Mouse (Mus musculus) erythroblast, adult 5-6 weeks (primary cell): ENCODE data around the gene Bbof1. TPM values are rescaled to one million over a fixed set of nuclear protein-coding genes. Genes with fewer than 3 reads are reported as not detected.

ENCODE experiments used
- ATAC-seq: replicated peaks from 2 replicates; pipeline ENCODE4 v1.8.0; 2016; ENCODE audit warnings: moderate number of reproducible peaks, mild to moderate bottlenecking, moderate TSS enrichment, inconsistent platforms; ENCODE audit not compliant: poor library complexity, low FRiP score, severe bottlenecking
- total RNA-seq, 2 experiments: library from RNA; stranded (forward) in 1 of 2; stranded (reverse) in 1 of 2; fragments of 150-400 nt in 1 of 2; fragments of 200-764, 138-1000 nt in 1 of 2; gene quantifications; 2 replicates each; pipeline versions ENCODE4 v1.2.3 to v1.2.4; 2015 to 2017; ENCODE audit warnings: low replicate concordance in 2 of 2

The Bbof1 gene
- total RNA-seq, 2 experiments from 2014 or later, result 0.26 TPM; not detected in 1

DNA sequence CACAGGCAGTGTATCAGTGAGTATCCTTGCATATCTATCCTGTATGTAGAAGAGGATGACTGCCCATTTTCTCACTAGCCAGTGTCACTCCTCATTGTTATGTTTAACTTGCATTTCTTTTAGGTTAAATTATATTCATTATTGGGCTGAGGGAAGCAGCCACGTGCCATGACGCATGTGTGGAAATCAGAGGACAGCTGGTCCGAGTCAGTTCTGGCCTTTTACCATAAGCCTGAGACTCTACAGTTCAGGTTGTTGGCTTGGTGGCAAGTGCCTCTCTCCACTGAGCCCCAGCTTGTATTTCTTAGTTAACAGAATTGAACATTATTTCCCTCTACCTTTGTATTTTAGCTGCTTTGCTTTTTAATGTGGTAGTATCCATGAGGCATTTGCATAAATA lies 48.0 kb downstream of the Bbof1 start:
- ATAC-seq, result no peak

GRCm38 (mm10) chr12:84459845-84460244 lies 51.0 kb downstream of the Bbof1 start:
- no peak for ATAC-seq

DNA sequence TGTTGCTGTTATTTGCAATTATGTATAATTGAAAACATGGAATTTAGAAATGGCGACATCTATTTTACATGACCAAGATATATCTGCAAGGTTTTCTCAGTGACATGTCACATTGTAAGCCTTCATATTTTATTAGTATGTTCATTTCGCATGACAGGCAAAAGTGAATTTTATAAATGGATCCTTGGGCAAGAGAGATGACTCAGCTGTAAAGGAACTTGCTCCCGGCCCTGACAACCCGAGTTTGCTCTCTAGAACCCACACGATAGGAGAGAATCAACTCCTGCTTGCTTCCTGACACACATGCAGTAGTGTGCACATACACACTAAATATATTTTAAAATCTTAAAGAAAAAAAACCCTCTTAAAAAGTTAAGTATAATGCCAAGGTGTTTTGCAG lies 52.5 kb downstream of the Bbof1 start:
- ATAC-seq, result no peak

DNA sequence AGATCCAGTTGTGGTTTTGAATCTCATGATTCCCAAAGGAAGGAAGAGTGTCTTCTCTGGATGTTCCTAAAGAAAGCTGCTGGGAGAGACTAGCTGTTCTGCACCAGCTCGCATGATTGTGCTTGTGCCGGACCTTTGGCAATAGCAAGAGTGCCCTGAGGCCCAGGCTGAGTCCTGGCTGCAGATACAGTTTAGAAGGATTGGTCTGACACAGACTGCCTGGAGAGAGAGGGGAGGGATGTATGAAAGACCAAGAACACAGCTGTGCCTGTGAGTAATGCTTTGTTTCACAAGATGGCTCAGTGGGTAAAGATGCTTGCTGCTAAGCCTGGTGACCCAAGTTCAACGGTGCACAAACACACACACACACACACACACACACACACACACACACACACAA lies 54.0 kb downstream of the Bbof1 start:
- ATAC-seq, result no peak

DNA sequence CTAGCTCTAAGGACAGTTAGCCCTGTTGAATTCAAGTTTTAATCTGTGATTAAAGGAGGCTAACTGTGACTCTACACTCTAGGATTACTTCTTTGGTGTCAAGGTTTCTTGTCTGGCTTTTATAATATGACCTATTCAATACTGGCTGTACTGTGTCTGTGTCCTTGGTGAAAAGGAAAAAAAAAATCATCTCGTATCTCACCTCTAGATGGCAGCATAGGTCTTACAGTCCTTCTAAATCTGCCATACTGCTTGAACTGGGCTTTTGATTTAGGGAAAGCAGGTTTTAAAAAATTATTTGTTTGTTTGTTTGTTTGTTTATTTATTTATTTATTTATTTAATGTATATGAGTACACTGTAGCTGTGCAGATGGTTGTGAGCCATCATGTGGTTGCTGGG lies 59.8 kb downstream of the Bbof1 start:
- peak; percentile 75 for ATAC-seq

DNA sequence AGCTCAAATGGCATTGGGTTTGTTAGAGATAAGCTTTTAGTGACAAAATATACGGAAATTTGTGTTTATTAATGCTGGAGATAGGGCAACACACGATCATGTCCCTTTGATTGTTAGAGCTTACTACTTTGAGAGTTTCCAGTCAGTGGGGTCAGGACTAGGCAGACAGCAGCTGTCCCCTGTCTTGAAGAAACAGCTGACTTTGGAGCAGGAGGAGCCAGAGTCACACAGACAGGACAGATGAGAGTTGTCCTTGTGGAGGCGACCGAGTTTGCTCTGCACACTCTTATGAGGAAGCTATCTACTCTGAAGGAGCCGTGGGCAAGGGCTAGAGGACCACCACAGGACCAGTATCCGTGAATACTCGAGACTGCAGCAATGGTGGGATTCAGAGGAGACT lies 70.1 kb downstream of the Bbof1 start:
- no peak for ATAC-seq

- no peak for ATAC-seq
Measured at GRCm38 (mm10) chr12:84481251-84481650, 72.4 kb downstream of the Bbof1 start.

GRCm38 (mm10) chr12:84482778-84483585 lies 74.1 kb downstream of the Bbof1 start:
- no peak for ATAC-seq

DNA sequence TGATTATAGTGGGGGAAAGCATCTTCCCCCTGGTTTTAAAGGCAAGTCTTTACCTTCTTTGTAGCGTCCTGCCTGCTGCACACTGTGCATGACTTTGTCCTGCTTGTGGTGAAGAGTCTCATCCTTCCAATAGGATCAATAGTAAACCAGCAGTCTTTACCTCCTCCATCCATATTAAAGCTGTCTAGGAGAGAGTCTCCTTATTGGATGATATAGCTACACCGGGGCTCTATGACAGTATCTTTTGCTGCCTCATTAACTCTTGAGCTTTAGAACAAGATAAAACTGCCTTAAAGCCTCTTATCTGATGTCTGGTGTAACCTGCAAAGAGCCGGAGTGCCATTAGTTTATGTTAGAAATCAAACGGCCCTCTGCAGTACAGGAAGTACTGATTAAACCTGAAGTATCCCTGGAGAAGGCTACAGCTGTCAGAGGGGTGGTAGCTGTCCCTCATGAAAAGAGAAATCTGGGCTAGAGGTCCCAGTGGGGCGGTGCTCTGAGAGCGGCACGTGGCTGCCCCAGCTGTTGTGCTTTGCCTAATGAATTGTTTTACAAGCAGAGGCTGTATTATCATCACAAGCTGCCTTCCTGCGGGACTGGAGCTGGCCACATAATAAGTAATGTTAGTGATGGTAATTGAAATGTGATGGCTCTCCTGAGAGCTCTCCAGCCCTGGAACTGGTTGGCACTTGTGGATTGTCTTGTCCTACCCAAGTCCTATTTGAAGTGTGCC lies 78.6 kb downstream of the Bbof1 start:
- ATAC-seq, result no peak

Other genes with a start within 250 kb of the Bbof1 start
- 5.4 and 12.7 TPM in 2 replicates for gene Elmsan1, start 190.2 kb upstream of the Bbof1 start, total RNA-seq (2015; ENCODE audit: low replicate concordance)
- gene Elmsan1, start 190.2 kb upstream of the Bbof1 start, total RNA-seq (2017; ENCODE audit: low replicate concordance), result 8.0 and 11.4 TPM in 2 replicates
- gene Ptgr2, start 123.8 kb upstream of the Bbof1 start, total RNA-seq (2015; ENCODE audit: low replicate concordance), result 8.8 and 19.0 TPM in 2 replicates
- gene Ptgr2, start 123.8 kb upstream of the Bbof1 start, total RNA-seq (2017; ENCODE audit: low replicate concordance), result 7.5 and 14.4 TPM in 2 replicates
- gene Zfp410, start 92.2 kb upstream of the Bbof1 start, total RNA-seq (2015; ENCODE audit: low replicate concordance), result 20.2 and 28.4 TPM in 2 replicates
- gene Zfp410, start 92.2 kb upstream of the Bbof1 start, total RNA-seq (2017; ENCODE audit: low replicate concordance), result 25.0 and 32.6 TPM in 2 replicates
- 2.7 TPM in 1 of 2 replicates, not detected in the other for gene Coq6, start 47.4 kb upstream of the Bbof1 start, total RNA-seq (2015; ENCODE audit: low replicate concordance)
- gene Coq6, start 47.4 kb upstream of the Bbof1 start, total RNA-seq (2017; ENCODE audit: low replicate concordance), result 0.70 TPM in 1 of 2 replicates, not detected in the other
- not detected in 2 replicates for gene Fam161b, start 47.2 kb upstream of the Bbof1 start, total RNA-seq (2015; ENCODE audit: low replicate concordance)
- 0.14 and 0.43 TPM in 2 replicates for gene Fam161b, start 47.2 kb upstream of the Bbof1 start, total RNA-seq (2017; ENCODE audit: low replicate concordance)
- 5.0 and 5.2 TPM in 2 replicates for gene Entpd5, start within 50 bp of the Bbof1 start, total RNA-seq (2015; ENCODE audit: low replicate concordance)
- 4.9 and 6.3 TPM in 2 replicates for gene Entpd5, start within 50 bp of the Bbof1 start, total RNA-seq (2017; ENCODE audit: low replicate concordance)
- 8.5 and 17.3 TPM in 2 replicates for gene Rnf113a2, start 8.1 kb downstream of the Bbof1 start, total RNA-seq (2015; ENCODE audit: low replicate concordance)
- 7.1 and 17.7 TPM in 2 replicates for gene Rnf113a2, start 8.1 kb downstream of the Bbof1 start, total RNA-seq (2017; ENCODE audit: low replicate concordance)
- gene Aldh6a1, start 41.9 kb downstream of the Bbof1 start, total RNA-seq (2015; ENCODE audit: low replicate concordance), result 3.3 and 13.8 TPM in 2 replicates
- gene Aldh6a1, start 41.9 kb downstream of the Bbof1 start, total RNA-seq (2017; ENCODE audit: low replicate concordance), result 2.5 and 4.4 TPM in 2 replicates
- gene Lin52, start 42.4 kb downstream of the Bbof1 start, total RNA-seq (2015; ENCODE audit: low replicate concordance), result 29.0 and 38.0 TPM in 2 replicates
- 11.7 and 16.3 TPM in 2 replicates for gene Lin52, start 42.4 kb downstream of the Bbof1 start, total RNA-seq (2017; ENCODE audit: low replicate concordance)
- gene Vsx2, start 160.7 kb downstream of the Bbof1 start, total RNA-seq (2015; ENCODE audit: low replicate concordance), result not detected in 2 replicates
- not detected in 2 replicates for gene Vsx2, start 160.7 kb downstream of the Bbof1 start, total RNA-seq (2017; ENCODE audit: low replicate concordance)
- 0.38 and 2.3 TPM in 2 replicates for gene Abcd4, start 208.3 kb downstream of the Bbof1 start, total RNA-seq (2015; ENCODE audit: low replicate concordance)
- 0.77 and 2.0 TPM in 2 replicates for gene Abcd4, start 208.3 kb downstream of the Bbof1 start, total RNA-seq (2017; ENCODE audit: low replicate concordance)
- not detected in 2 replicates for gene Vrtn, start 231.9 kb downstream of the Bbof1 start, total RNA-seq (2015; ENCODE audit: low replicate concordance)
- not detected in 2 replicates for gene Vrtn, start 231.9 kb downstream of the Bbof1 start, total RNA-seq (2017; ENCODE audit: low replicate concordance)